Mouse (Mus musculus) natural killer cell, adult 2 months (primary cell): ENCODE data around the gene Acadsb.
"Not testable (repeated sequence)": the region's sequence is repeated elsewhere in the genome, so short reads cannot be mapped to it uniquely, and the experiment has no call there.

ENCODE experiments used
- DNase-seq, 2 experiments: peaks; one replicate each; pipeline ENCODE4 v3.0.0; 2022; ENCODE audit warnings: low spot score in 2 of 2

Gene Acadsb

GRCm38 (mm10) chr7:131410416-131411058, at the start of gene Acadsb, which contains the start of gene Ikzf5:
Acadsb (plus strand) TSS chr7:131410601.
Ikzf5 (minus strand) TSS chr7:131410521.
- peak; percentile 99 for DNase-seq

GRCm38 (mm10) chr7:131362269-131362614, 48.2 kb upstream of the Acadsb start:
- DNase-seq: no peak

GRCm38 (mm10) chr7:131362615-131363300, 47.6 kb upstream of the Acadsb start, which contains the start of gene 2310057M21Rik:
2310057M21Rik (minus strand) TSS chr7:131362759.
- peak; percentile 82 to 88 for DNase-seq

GRCm38 (mm10) chr7:131364131-131364530, 46.3 kb upstream of the Acadsb start:
- no peak for DNase-seq

- peak; percentile 87 to 88 for DNase-seq
Measured at GRCm38 (mm10) chr7:131370648-131371469, 39.5 kb upstream of the Acadsb start, which contains the start of gene Pstk. Pstk (plus strand) TSS chr7:131371141.

GRCm38 (mm10) chr7:131371470-131371860, 38.9 kb upstream of the Acadsb start:
- DNase-seq: no peak

- DNase-seq: no peak
Measured at GRCm38 (mm10) chr7:131371880-131372651, 38.3 kb upstream of the Acadsb start.

GRCm38 (mm10) chr7:131391761-131392160, 18.6 kb upstream of the Acadsb start:
- not testable (repeated sequence) for DNase-seq

- DNase-seq: no peak
Measured at GRCm38 (mm10) chr7:131409321-131409987, 947 bp upstream of the Acadsb start.

- no peak for DNase-seq
Measured at GRCm38 (mm10) chr7:131409988-131410385, 414 bp upstream of the Acadsb start.

GRCm38 (mm10) chr7:131411221-131411940, 980 bp downstream of the Acadsb start:
- DNase-seq: no peak

- no peak for DNase-seq
Measured at GRCm38 (mm10) chr7:131411941-131412270, 1.5 kb downstream of the Acadsb start.

- DNase-seq: not testable (repeated sequence)
Measured at GRCm38 (mm10) chr7:131416742-131417141, 6.3 kb downstream of the Acadsb start.

GRCm38 (mm10) chr7:131417605-131418004, 7.2 kb downstream of the Acadsb start:
- DNase-seq: no peak

- no peak for DNase-seq
Measured at GRCm38 (mm10) chr7:131424912-131425311, 14.5 kb downstream of the Acadsb start.

- no peak for DNase-seq
Measured at GRCm38 (mm10) chr7:131427331-131427730, 16.9 kb downstream of the Acadsb start.

GRCm38 (mm10) chr7:131432244-131432643, 21.8 kb downstream of the Acadsb start:
- no peak for DNase-seq

GRCm38 (mm10) chr7:131434276-131434675, 23.9 kb downstream of the Acadsb start:
- no peak for DNase-seq

GRCm38 (mm10) chr7:131437051-131437450, 26.6 kb downstream of the Acadsb start:
- DNase-seq: no peak

GRCm38 (mm10) chr7:131456714-131457113, 46.3 kb downstream of the Acadsb start:
- DNase-seq: no peak
